10 mouse cellular contexts compared by ENCODE assay signal in the genomic region with DNA sequence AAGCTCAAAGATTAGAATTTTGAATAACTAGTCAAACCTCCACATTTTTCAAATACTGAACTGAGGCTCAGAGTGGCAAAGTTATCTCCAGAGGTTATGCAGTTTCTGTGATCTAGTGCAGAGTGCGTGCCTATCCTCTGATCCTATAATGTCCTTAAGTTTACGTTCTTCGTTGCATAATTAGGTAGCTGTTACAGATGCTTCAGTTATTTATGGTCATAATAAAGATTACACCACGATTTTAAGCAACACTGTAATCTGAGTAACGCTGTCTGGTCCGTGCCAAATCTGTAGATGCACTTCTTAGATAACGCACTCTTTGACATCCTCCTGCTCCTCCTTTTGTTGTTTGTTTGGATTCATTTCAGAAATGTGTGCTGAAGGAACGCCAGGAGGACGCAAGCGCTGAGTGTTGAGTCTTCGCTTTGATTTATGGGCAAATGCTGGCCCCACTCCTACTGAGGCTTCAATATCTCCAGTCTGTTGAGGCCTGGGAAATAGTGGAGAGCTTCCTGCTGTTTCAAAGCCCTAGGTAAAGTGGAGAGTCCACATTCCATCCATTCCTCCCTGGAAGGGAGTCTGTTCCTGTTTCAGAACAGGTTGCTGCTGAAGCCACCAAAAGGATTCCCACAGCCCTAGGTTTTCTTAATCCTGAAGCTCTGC. TPM values are rescaled to one million over a fixed set of nuclear protein-coding genes. Genes with fewer than 3 reads are reported as not detected.
DNase-seq lines count a peak whose midpoint lies in the region; ATAC-seq and TF ChIP-seq lines count a peak whose summit lies in the region.
"Had no signal": no experiment of that assay in that cellular context is flagged by ENCODE, and none has a peak within 500 bp of the region (broad histone marks: within the 10 kb centered on the region; RNA-seq: fewer than 3 reads in every experiment).

No protein-coding gene starts in this region.

- H3K36me3 ChIP-seq in C2C12 (ENCODE audit: control insufficient read depth, insufficient read depth) = no peaks in the 10 kb centered on the region
- no peaks in the 10 kb centered on the region for H3K36me3 ChIP-seq in intestine, embryonic 15.5 days

- no peak overlapping the region for H3K27ac ChIP-seq in intestine, embryonic 15.5 days

- H3K4me2 ChIP-seq in intestine, embryonic 15.5 days (replicated peaks) = no peak overlapping the region

- H3K4me1 ChIP-seq in intestine, embryonic 15.5 days (replicated peaks) = no peaks in the 10 kb centered on the region

- no peaks in the 10 kb centered on the region for H3K9me3 ChIP-seq in intestine, embryonic 15.5 days

- TF ChIP-seq CTCF in C2C12 (IDR thresholded peaks at IDR 0.05; ENCODE audit: control insufficient read depth, insufficient read depth, insufficient read length) = no peak

- H3K79me2 ChIP-seq in C2C12 (ENCODE audit: control insufficient read depth, insufficient read depth) = no peaks in the 10 kb centered on the region

- no peaks in the 10 kb centered on the region for H3K79me3 ChIP-seq in C2C12 (ENCODE audit: low read depth)

- H3K27me3 ChIP-seq in C2C12 (ENCODE audit: control insufficient read depth, insufficient read depth, insufficient read length) = no peaks in the 10 kb centered on the region
- no peaks in the 10 kb centered on the region for H3K27me3 ChIP-seq in intestine, embryonic 15.5 days (replicated peaks)
- H3K27me3 ChIP-seq: Patski had no signal

- H3K9ac ChIP-seq in intestine, embryonic 15.5 days = no peak overlapping the region

- H3K4me3 ChIP-seq in C2C12 (ENCODE audit: insufficient read depth, poor library complexity, severe bottlenecking) = no peak overlapping the region
- no peak overlapping the region for H3K4me3 ChIP-seq in intestine, embryonic 15.5 days (replicated peaks)

- no peak overlapping the region for H3ac ChIP-seq in C2C12 (ENCODE audit: control insufficient read depth, insufficient read length, low read depth)

- intact Hi-C loops in heart, postnatal 10 days (cut with DNase I) = no loop called here

- ATAC-seq in intestine, embryonic 15.5 days = peak; percentile 77
- ATAC-seq: Patski had no signal

- DNase-seq in Muller cell, postnatal 12 days (ENCODE audit: inconsistent ontology term) = peak; percentile 11
- DNase-seq in lung, postnatal 4 days = peak; percentile 43 to 56
- no peak for DNase-seq in frontal cortex, postnatal 25 days (ENCODE audit: low spot score in 2 of 2)
- DNase-seq in heart, postnatal 10 days = no peak
- no peak for DNase-seq in cerebellum, adult 9-11 months
- DNase-seq: heart, postnatal 4 days; liver had no signal

- whole genome bisulfite sequencing in intestine, embryonic 15.5 days = 13% methylated on average over 11 of the region's 11 CpGs

TF ChIP-seq in C2C12, 6 proteins besides CTCF, POLR2A, EP300 and RAD21:
- TF ChIP-seq MYOG (IDR thresholded peaks at IDR 0.05; ENCODE audit: control insufficient read depth, extremely low read depth, insufficient read length) = no peak
- TF ChIP-seq MYOD1 (IDR thresholded peaks at IDR 0.05; ENCODE audit: control insufficient read depth, insufficient read length, low read depth) = no peak
- TF ChIP-seq CEBPB (IDR thresholded peaks at IDR 0.05; ENCODE audit: low read depth) = peak; percentile 87
- no peak for TF ChIP-seq MAX (IDR thresholded peaks at IDR 0.05)
- peak; percentile 3 for TF ChIP-seq FOSL1 (IDR thresholded peaks at IDR 0.05; ENCODE audit: insufficient read depth, low read length, poor library complexity, severe bottlenecking)
- TF ChIP-seq USF1 (IDR thresholded peaks at IDR 0.05; ENCODE audit: low read depth) = no peak

RNA-seq across cellular contexts. Expression of a gene that starts 32.2 kb away (rescaled TPM):
- polyA plus RNA-seq in C2C12 (2012; fragmentation: generic; extraction: Trizol) = 10.6 TPM
- polyA plus RNA-seq in intestine, embryonic 15.5 days (2015; fragmentation: Nextera tagmentation; extraction: Ambion mirVana) = 1.9 and 2.1 TPM in 2 replicates
- total RNA-seq in heart, postnatal 10 days (2021) = under 1 TPM; 0.12 to 0.19 TPM

Comparison
In these comparisons a context has a peak if more than half of its experiments do, and no peak if none do; other contexts are left out.
1. DNase-seq: peak in Muller cell, postnatal 12 days (single experiment) and lung, postnatal 4 days (2 of 2); none in frontal cortex, postnatal 25 days (0 of 2), heart, postnatal 10 days (0 of 2) and cerebellum, adult 9-11 months (single experiment).